Mouse (Mus musculus) heart, embryonic 11.5 days (tissue): Measurements from ENCODE around the gene Elobl. TPM values are rescaled to one million over a fixed set of nuclear protein-coding genes. Genes with fewer than 3 reads are reported as not detected.

Experiments
- ATAC-seq: fragments of 200-750 bp; cut with Nextera tagmentation; replicated peaks from 2 replicates; pipeline ENCODE4 v1.8.0; 2017; ENCODE audit warnings: moderate library complexity; ENCODE audit not compliant: insufficient number of reproducible peaks, low FRiP score, low TSS enrichment
- H3K27ac ChIP-seq: fragments of 300-500 bp; sonication (generic); 2 replicates; pipeline ENCODE4 v1.5.1; 2014; ENCODE audit warnings: mild to moderate bottlenecking, low read depth, low read length
- H3K27me3 ChIP-seq: fragments of 300-500 bp; sonication (generic); 2 replicates; pipeline ENCODE4 v1.6.1; 2014; ENCODE audit warnings: mild to moderate bottlenecking, low read length, mixed read lengths; ENCODE audit not compliant: control insufficient read depth, insufficient read depth
- H3K36me3 ChIP-seq: fragments of 300-500 bp; sonication (generic); 2 replicates; pipeline ENCODE4 v1.6.1; 2014; ENCODE audit warnings: mild to moderate bottlenecking, low read length, moderate library complexity, mixed read lengths; ENCODE audit not compliant: control insufficient read depth, insufficient read depth
- H3K4me1 ChIP-seq: fragments of 300-500 bp; sonication (generic); 2 replicates; pipeline ENCODE4 v1.6.1; 2014; ENCODE audit warnings: low read length; ENCODE audit not compliant: control insufficient read depth, insufficient read depth
- H3K4me2 ChIP-seq: fragments of 300-500 bp; sonication (generic); 2 replicates; pipeline ENCODE4 v1.6.1; 2014; ENCODE audit warnings: mild to moderate bottlenecking, moderate library complexity
- H3K4me3 ChIP-seq: fragments of 300-500 bp; sonication (generic); 2 replicates; pipeline ENCODE4 v1.5.1; 2014; ENCODE audit warnings: low read depth, low read length
- H3K9ac ChIP-seq: fragments of 300-500 bp; sonication (generic); 2 replicates; pipeline ENCODE4 v1.6.1; 2014; ENCODE audit warnings: mild to moderate bottlenecking, low read depth, low read length, moderate library complexity
- H3K9me3 ChIP-seq: fragments of 300-500 bp; sonication (generic); replicated peaks from 2 replicates; pipeline ENCODE4 v1.6.1; 2016; ENCODE audit warnings: low read length; ENCODE audit not compliant: control insufficient read depth
- WGBS: fragments of 180-500 bp; shearing (Covaris S2); extraction: QIAGEN DNeasy Blood & Tissue Kit; methylation state at CpG from one replicate; pipeline ENCODE4 v1.1.7; 2014; ENCODE audit not compliant: insufficient replicate concordance; 5-methylcytosine and 5-hydroxymethylcytosine counted together
- polyA plus RNA-seq: library from polyadenylated mRNA; unstranded; fragments of >200 nt; fragmentation: Nextera tagmentation; extraction: Ambion mirVana; gene quantifications from 2 replicates; pipeline ENCODE4 v1.2.1, GENCODE M21; 2014

The Elobl gene
- polyA plus RNA-seq, 1 experiment from 2014 or later = not detected

GRCm38 (mm10) chr11:88996427-88996826, 29.7 kb upstream of the Elobl start:
- no peak overlapping the region for H3K9ac ChIP-seq
- no peak overlapping the region for H3K4me2 ChIP-seq
- H3K9me3 ChIP-seq = no peaks in the 10 kb centered on the region
- H3K36me3 ChIP-seq = no peaks in the 10 kb centered on the region
- H3K27ac ChIP-seq = peak overlapping the region; percentile 32; the same call in 1 of the 2 replicates
- no peak for ATAC-seq
- WGBS = 66% methylated on average over 7 of the region's 7 CpGs
- H3K4me1 ChIP-seq = peaks cover 9% of the 10 kb centered on the region
- no peaks in the 10 kb centered on the region for H3K27me3 ChIP-seq
- no peak overlapping the region for H3K4me3 ChIP-seq

- no peak for ATAC-seq
- peaks cover 9% of the 10 kb centered on the region for H3K4me1 ChIP-seq
- no peaks in the 10 kb centered on the region for H3K9me3 ChIP-seq
- no peaks in the 10 kb centered on the region for H3K36me3 ChIP-seq
- no peak overlapping the region for H3K4me3 ChIP-seq
- H3K9ac ChIP-seq = no peak overlapping the region
- WGBS = 85% methylated on average over 2 of the region's 2 CpGs
- no peak overlapping the region; the same call in 1 of the 2 replicates for H3K27ac ChIP-seq
- no peaks in the 10 kb centered on the region for H3K27me3 ChIP-seq
- H3K4me2 ChIP-seq = no peak overlapping the region
Observed at GRCm38 (mm10) chr11:88995616-88996015, 28.9 kb upstream of the Elobl start.

GRCm38 (mm10) chr11:88994492-88994891, 27.8 kb upstream of the Elobl start:
- H3K4me1 ChIP-seq = peaks cover 4% of the 10 kb centered on the region; the same call in 1 of the 2 replicates
- no peak overlapping the region for H3K4me2 ChIP-seq
- no peak overlapping the region for H3K27ac ChIP-seq
- 73% methylated on average over 7 of the region's 7 CpGs for WGBS
- H3K36me3 ChIP-seq = no peaks in the 10 kb centered on the region
- no peaks in the 10 kb centered on the region for H3K9me3 ChIP-seq
- H3K27me3 ChIP-seq = no peaks in the 10 kb centered on the region
- no peak for ATAC-seq
- H3K4me3 ChIP-seq = no peak overlapping the region
- no peak overlapping the region for H3K9ac ChIP-seq

- no peaks in the 10 kb centered on the region for H3K9me3 ChIP-seq
- 18% methylated on average over 5 of the region's 5 CpGs for WGBS
- no peak for ATAC-seq
- no peak overlapping the region for H3K4me3 ChIP-seq
- no peak overlapping the region for H3K4me2 ChIP-seq
- no peak overlapping the region for H3K9ac ChIP-seq
- no peaks in the 10 kb centered on the region for H3K36me3 ChIP-seq
- H3K4me1 ChIP-seq = peaks cover 4% of the 10 kb centered on the region; the same call in 1 of the 2 replicates
- no peak overlapping the region for H3K27ac ChIP-seq
- no peaks in the 10 kb centered on the region for H3K27me3 ChIP-seq
Observed at GRCm38 (mm10) chr11:88993625-88994024, 26.9 kb upstream of the Elobl start.

GRCm38 (mm10) chr11:88993186-88993585, 26.5 kb upstream of the Elobl start:
- no peak for ATAC-seq
- H3K4me2 ChIP-seq = no peak overlapping the region
- no peak overlapping the region for H3K27ac ChIP-seq
- 39% methylated on average over 7 of the region's 7 CpGs for WGBS
- H3K9me3 ChIP-seq = no peaks in the 10 kb centered on the region
- no peak overlapping the region for H3K4me3 ChIP-seq
- H3K4me1 ChIP-seq = peaks cover 4% of the 10 kb centered on the region; the same call in 1 of the 2 replicates
- no peak overlapping the region for H3K9ac ChIP-seq
- H3K27me3 ChIP-seq = no peaks in the 10 kb centered on the region
- H3K36me3 ChIP-seq = no peaks in the 10 kb centered on the region

GRCm38 (mm10) chr11:88989530-88989929, 22.8 kb upstream of the Elobl start:
- H3K36me3 ChIP-seq = no peaks in the 10 kb centered on the region; the same call in 1 of the 2 replicates
- H3K4me1 ChIP-seq = peaks cover 4% of the 10 kb centered on the region; the same call in 1 of the 2 replicates
- no peak overlapping the region for H3K9ac ChIP-seq
- no peaks in the 10 kb centered on the region for H3K27me3 ChIP-seq
- H3K4me2 ChIP-seq = no peak overlapping the region
- no peak overlapping the region for H3K4me3 ChIP-seq
- H3K9me3 ChIP-seq = no peaks in the 10 kb centered on the region
- no peak overlapping the region for H3K27ac ChIP-seq
- WGBS = 58% methylated on average over 5 of the region's 5 CpGs
- no peak for ATAC-seq

- Histone ChIP-seq H3K36me3 (no peaks in the 10 kb centered on the region; the same call in 1 of the 2 replicates), H3K9me3 (no peaks in the 10 kb centered on the region), H3K9ac (no peak overlapping the region), H3K4me3 (no peak overlapping the region), H3K27ac (no peak overlapping the region), H3K4me1 (peaks cover 4% of the 10 kb centered on the region; the same call in 1 of the 2 replicates), H3K27me3 (no peaks in the 10 kb centered on the region), H3K4me2 (no peak overlapping the region)
- ATAC-seq = no peak
- WGBS = 76% methylated on average over 5 of the region's 5 CpGs
Observed at GRCm38 (mm10) chr11:88988956-88989355, 22.2 kb upstream of the Elobl start.

GRCm38 (mm10) chr11:88986616-88987015, 19.9 kb upstream of the Elobl start:
- Histone ChIP-seq H3K9ac (no peak overlapping the region), H3K4me3 (no peak overlapping the region), H3K27me3 (no peaks in the 10 kb centered on the region), H3K36me3 (no peaks in the 10 kb centered on the region; the same call in 1 of the 2 replicates), H3K4me1 (no peaks in the 10 kb centered on the region), H3K4me2 (no peak overlapping the region), H3K27ac (no peak overlapping the region), H3K9me3 (no peaks in the 10 kb centered on the region)
- 82% methylated on average over 10 of the region's 10 CpGs for WGBS
- no peak for ATAC-seq

- H3K27me3 ChIP-seq = no peaks in the 10 kb centered on the region
- H3K36me3 ChIP-seq = no peaks in the 10 kb centered on the region; the same call in 1 of the 2 replicates
- no peak for ATAC-seq
- H3K4me1 ChIP-seq = no peaks in the 10 kb centered on the region
- whole genome bisulfite sequencing = 84% methylated on average over 8 of the region's 8 CpGs
- H3K27ac ChIP-seq = no peak overlapping the region
- no peaks in the 10 kb centered on the region for H3K9me3 ChIP-seq
- H3K4me3 ChIP-seq = no peak overlapping the region
- H3K9ac ChIP-seq = no peak overlapping the region; the same call in 1 of the 2 replicates
- no peak overlapping the region for H3K4me2 ChIP-seq
Observed at GRCm38 (mm10) chr11:88981337-88981736, 14.6 kb upstream of the Elobl start.
